Mouse (Mus musculus) sigmoid colon, adult 10 weeks (tissue): ENCODE measurements around the gene Cyp27b1. TPM values are rescaled to one million over a fixed set of nuclear protein-coding genes. Genes with fewer than 3 reads are reported as not detected.

ENCODE experiments used
- polyA plus RNA-seq: library from polyadenylated mRNA; stranded (reverse); fragments of 350-450 nt; fragmentation: Illumina TruSeq; extraction: RNeasy Lipid Tissue Mini Kit (QIAGEN cat#74804); gene quantifications from one replicate; pipeline ENCODE4 v1.2.3, GENCODE M21; 2014; ENCODE audit warnings: low read depth, low replicate concordance

Cyp27b1 gene
- not detected for polyA plus RNA-seq

DNA sequence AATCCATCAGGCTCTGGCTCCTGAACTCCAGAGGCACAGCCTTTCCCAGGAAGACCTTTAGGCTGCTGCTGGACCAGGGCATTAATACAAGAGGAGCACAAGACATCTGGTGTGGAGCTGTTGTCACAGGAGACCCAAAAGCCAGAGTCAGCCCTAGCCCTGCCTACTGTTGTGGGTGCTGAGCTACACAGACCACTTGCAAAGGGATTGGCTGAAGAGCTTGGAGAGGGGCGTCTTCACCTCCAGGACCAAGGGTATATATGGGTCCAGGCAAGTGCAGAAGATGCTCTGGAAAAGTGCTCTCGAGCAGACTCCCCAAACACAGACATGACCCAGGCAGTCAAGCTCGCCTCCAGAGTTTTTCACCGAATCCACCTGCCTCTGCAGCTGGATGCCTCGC lies at the start of gene Cyp27b1:
TSS of gene Cyp27b1 (plus strand) at position 297 of the 400 bp plus-strand sequence.

DNA sequence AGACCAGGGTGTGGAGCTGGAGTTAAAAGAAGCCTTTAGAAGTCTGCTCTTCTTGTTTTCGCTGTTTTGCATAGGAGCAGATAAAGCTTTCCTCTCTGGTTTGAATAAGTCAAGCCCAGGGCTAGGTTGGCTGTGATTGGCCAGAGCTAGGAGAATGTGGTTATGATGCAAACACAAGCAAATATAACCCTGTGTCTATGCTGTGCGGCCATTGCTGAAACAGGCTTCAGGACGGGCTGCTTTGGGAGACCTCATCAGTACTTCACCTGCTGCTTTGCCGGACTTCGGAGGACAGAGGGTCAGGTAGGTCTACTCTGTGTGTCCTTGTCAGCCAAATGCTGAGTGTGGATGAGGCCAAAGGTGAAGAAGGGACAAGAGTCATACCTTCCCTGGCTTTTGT lies 47.5 kb upstream of the Cyp27b1 start, which contains the start of gene Avil:
TSS of gene Avil (plus strand) at position 181 of the 400 bp plus-strand sequence.

DNA sequence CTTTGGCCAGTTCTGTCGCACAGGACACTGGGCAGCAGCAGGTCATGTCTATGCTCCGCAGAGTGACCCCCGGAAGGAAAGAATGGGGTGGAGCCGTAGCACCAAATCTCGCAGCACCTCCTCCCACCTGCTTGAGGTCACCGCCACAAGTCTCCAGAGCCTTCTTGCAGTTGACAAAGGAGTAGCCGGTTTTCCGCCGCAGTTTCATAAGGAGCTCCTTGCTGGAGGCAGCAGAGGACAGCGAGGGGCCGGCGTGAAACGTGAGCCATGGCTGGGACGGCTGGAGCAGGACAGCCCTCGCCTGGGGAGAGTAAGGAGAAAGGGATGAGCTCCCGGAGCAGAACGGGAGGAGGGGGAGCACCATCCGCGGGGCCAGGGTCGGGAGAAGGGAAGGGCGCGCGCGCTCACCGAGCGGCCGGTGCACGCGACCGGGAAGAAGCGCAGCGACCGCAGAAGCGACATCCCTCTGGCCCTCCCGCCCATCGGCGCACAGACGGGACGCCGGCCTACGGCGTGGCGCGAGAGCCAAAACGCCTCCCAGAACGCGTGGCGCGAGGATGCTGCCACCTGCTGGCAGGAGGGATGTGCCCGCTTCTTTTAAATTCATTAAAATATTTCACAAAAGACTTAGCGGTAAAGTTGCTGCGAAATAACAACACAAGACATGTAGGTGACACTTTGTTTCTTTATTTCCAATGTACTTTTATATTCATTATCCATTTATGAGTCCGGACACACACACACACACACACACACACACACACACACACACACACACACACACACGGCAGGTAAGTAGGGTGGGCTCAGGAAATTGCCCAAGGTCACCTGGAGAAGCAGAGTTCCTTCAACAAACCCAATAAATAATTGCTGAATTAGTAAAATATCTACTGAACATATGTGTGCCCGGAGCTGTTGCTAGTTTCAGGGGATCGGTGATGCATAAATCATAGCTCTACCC lies 17.4 kb upstream of the Cyp27b1 start, which contains the start of gene Tsfm:
TSS of gene Tsfm (minus strand) at position 505 of the 961 bp plus-strand sequence.

DNA sequence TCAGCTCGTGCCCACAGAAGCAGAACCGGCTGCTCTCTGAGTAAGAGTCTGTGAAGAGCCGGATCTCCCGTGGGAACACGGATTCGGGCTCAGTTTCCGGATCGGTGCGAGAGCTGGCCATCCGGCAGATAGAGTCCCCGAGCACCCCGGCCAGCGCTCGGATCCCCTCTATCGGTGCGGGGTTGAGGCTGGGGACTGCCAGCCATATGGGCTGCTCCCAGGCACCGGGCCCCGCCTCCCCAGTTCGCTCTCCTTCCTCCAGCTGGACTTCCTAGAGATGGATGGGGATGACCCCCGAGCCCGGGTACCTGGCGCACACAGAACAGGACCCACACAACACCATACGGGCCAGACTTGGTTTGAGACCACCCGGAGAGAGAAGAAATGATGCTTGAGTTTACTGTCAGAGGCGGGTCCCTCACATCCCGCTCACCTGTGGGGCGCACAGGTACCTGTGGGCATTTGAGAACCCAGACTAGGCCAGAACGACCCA lies 6.7 kb upstream of the Cyp27b1 start, which contains the start of the genes Mettl1 and Eef1akmt3:
TSS of gene Mettl1 (plus strand) at position 141 of the 493 bp plus-strand sequence.
TSS of gene Eef1akmt3 (minus strand) at position 240 of the 493 bp plus-strand sequence.

DNA sequence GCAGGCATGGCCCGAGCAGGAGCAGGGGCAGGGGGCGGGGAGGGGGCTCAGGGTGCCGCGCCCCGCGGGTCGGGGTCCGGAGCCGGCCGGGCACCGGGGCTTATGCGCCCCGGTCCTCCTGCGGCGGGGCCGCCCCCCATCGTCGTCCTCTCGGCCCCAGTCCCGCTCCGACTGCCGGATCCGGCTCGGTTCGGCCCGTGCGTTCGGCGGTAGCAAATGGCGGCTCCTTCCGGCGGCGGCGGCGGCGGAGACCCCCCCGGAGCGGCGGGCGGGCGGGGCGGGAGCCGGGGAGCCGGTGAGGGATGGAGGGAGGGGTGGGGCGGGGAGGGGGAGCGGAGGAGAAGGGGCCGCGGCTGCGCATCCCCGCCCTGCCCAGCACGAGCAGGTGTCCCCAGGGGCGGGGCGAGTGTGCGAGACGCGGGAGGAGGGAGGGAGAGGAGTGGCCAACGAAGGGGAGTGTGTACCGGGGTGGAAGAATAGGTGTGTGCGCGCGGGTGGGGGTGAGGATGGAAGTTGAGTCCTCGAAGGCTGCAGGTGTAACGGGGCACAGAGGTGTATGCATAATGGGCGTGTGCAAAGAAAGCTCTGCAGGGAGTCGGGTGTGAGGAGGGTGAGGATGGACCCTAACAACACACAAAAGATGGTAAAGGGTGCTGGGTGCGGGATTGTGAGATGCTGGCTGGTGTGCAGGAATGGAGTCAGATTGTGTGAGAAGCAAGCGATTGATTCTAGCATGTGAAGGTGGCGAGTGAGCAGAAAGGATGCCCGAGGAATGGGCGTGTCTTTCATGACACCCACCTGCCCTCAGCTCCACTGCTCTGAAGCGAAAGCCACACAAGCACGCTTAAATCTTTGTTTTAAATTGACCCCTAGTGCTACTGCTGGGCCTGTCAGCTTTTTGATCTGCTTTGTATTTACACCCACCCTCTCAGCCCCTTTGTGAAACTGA lies 12.2 kb downstream of the Cyp27b1 start, which contains the start of gene March9:
TSS of gene March9 (minus strand) at position 217 of the 949 bp plus-strand sequence.

DNA sequence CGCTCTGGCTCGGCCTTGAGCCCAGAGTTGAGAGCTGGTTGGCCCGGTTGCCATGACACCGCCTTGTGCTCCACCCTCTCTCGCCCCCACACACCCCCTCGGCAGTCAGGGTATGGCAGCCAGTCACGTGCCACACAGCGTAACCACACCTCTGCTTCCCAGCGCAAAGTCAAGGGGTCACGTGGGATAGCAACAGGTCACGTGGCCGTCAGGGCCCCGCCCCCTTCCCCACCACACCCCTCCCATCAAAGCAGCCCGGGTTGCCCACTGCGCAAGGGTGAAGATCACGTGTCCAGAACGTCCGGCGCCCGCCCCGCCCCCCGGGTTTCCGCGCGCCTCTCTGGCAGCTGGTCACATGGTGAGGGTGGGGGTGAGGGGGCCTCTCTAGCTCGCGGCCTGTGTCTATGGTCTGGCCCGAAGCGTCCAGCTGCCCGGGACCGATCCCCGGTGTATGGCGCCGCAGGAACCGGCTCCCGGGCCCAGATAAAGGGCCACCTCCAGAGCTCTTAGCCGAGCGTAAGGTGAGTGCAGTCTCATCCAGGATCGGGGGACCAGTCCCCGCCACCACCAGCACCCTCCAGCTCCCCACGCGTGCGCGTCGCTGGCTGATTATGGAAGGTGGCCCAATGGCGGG lies 15.3 kb downstream of the Cyp27b1 start, which contains the start of gene Cdk4:
TSS of gene Cdk4 (plus strand) at position 296 of the 634 bp plus-strand sequence.

GRCm38 (mm10) chr10:127070190-127071121 lies 22.4 kb downstream of the Cyp27b1 start, which contains the start of gene Tspan31:
TSS of gene Tspan31 (minus strand) at chr10:127070264.

GRCm38 (mm10) chr10:127075080-127075479 lies 27.0 kb downstream of the Cyp27b1 start, which contains the start of gene Agap2:
TSS of gene Agap2 (plus strand) at chr10:127075284.

Other genes starting within 250 kb of the Cyp27b1 start
- gene Atp23, start 146.9 kb upstream of the Cyp27b1 start, polyA plus RNA-seq, result 3.4 TPM
- gene Ctdsp2, start 69.5 kb upstream of the Cyp27b1 start, polyA plus RNA-seq, result 52.7 TPM
- gene Avil, start 47.5 kb upstream of the Cyp27b1 start, polyA plus RNA-seq, result 0.35 TPM
- 6.5 TPM for gene Tsfm, start 17.4 kb upstream of the Cyp27b1 start, polyA plus RNA-seq
- gene Mettl1, start 6.8 kb upstream of the Cyp27b1 start, polyA plus RNA-seq, result 4.2 TPM
- gene Eef1akmt3, start 6.7 kb upstream of the Cyp27b1 start, polyA plus RNA-seq, result 1.1 TPM
- 1.4 TPM for gene March9, start 11.9 kb downstream of the Cyp27b1 start, polyA plus RNA-seq
- 15.3 TPM for gene Cdk4, start 15.3 kb downstream of the Cyp27b1 start, polyA plus RNA-seq
- 45.5 TPM for gene Tspan31, start 22.0 kb downstream of the Cyp27b1 start, polyA plus RNA-seq
- gene Agap2, start 27.0 kb downstream of the Cyp27b1 start, polyA plus RNA-seq, result 0.25 TPM
- gene Os9, start 72.9 kb downstream of the Cyp27b1 start, polyA plus RNA-seq, result 10.3 TPM
- gene B4galnt1, start 117.0 kb downstream of the Cyp27b1 start, polyA plus RNA-seq, result 3.1 TPM
- gene Slc26a10, start 132.4 kb downstream of the Cyp27b1 start, polyA plus RNA-seq, result not detected
- 8.2 TPM for gene Arhgef25, start 141.8 kb downstream of the Cyp27b1 start, polyA plus RNA-seq
- gene Dtx3, start 147.5 kb downstream of the Cyp27b1 start, polyA plus RNA-seq, result 3.4 TPM
- 23.3 TPM for gene Pip4k2c, start 163.3 kb downstream of the Cyp27b1 start, polyA plus RNA-seq
- 2.3 TPM for gene Kif5a, start 215.1 kb downstream of the Cyp27b1 start, polyA plus RNA-seq
- 26.7 TPM for gene Dctn2, start 218.1 kb downstream of the Cyp27b1 start, polyA plus RNA-seq
- 3.3 TPM for gene Mbd6, start 240.8 kb downstream of the Cyp27b1 start, polyA plus RNA-seq